Mouse (Mus musculus) hindbrain, postnatal 0 days (tissue): ENCODE results near the gene Ercc5. TPM values are rescaled to one million over a fixed set of nuclear protein-coding genes. Genes with fewer than 3 reads are reported as not detected.

Source experiments
- ATAC-seq: fragments of 200-750 bp; cut with Nextera tagmentation; 2 replicates; pipeline ENCODE4 v1.8.0; 2017; ENCODE audit warnings: mild to moderate bottlenecking, moderate TSS enrichment, moderate library complexity
- DNase-seq: peaks from one replicate; pipeline ENCODE4 v3.0.0-alpha.2; 2015; ENCODE audit warnings: low spot score
- H3K27ac ChIP-seq: fragments of 300-500 bp; sonication (generic); 2 replicates; pipeline ENCODE4 v1.5.1; 2014; ENCODE audit warnings: mild to moderate bottlenecking
- H3K27me3 ChIP-seq: fragments of 300-500 bp; sonication (generic); 2 replicates; pipeline ENCODE4 v1.6.1; 2014; ENCODE audit warnings: low read length, mixed read lengths; ENCODE audit not compliant: insufficient read depth
- H3K36me3 ChIP-seq: fragments of 300-500 bp; sonication (generic); 2 replicates; pipeline ENCODE4 v1.6.1; 2014; ENCODE audit warnings: low read length, mixed read lengths; ENCODE audit not compliant: insufficient read depth
- H3K4me1 ChIP-seq: fragments of 300-500 bp; sonication (generic); 2 replicates; pipeline ENCODE4 v1.6.1; 2014; ENCODE audit warnings: antibody characterized with exemption, low read length, mixed read lengths; ENCODE audit not compliant: insufficient read depth
- H3K4me2 ChIP-seq: fragments of 300-500 bp; sonication (generic); 2 replicates; pipeline ENCODE4 v1.6.1; 2014; ENCODE audit warnings: low read depth, mild to moderate bottlenecking, low read length, moderate library complexity, mixed read lengths
- H3K4me3 ChIP-seq: fragments of 300-500 bp; sonication (generic); 2 replicates; pipeline ENCODE4 v1.5.1; 2014; ENCODE audit warnings: low read length
- H3K9ac ChIP-seq: fragments of 300-500 bp; sonication (generic); replicated peaks from 2 replicates; pipeline ENCODE4 v1.6.1; 2014; ENCODE audit warnings: mild to moderate bottlenecking, low read length, moderate library complexity, mixed read lengths
- H3K9me3 ChIP-seq: fragments of 300-500 bp; sonication (generic); 2 replicates; pipeline ENCODE4 v1.6.1; 2016; ENCODE audit warnings: low read length, mixed read lengths
- CTCF ChIP-seq: IDR thresholded peaks from 2 replicates; pipeline ENCODE4 v1.5.1; 2016; ENCODE audit warnings: antibody characterized with exemption, control low read depth, low read depth
- WGBS: fragments of 180-500 bp; shearing (Covaris S2); extraction: QIAGEN DNeasy Blood & Tissue Kit; methylation state at CpG from one replicate; pipeline ENCODE4 v1.1.7; 2014; 5-methylcytosine and 5-hydroxymethylcytosine counted together
- polyA plus RNA-seq: library from polyadenylated mRNA; unstranded; fragments of >200 nt; fragmentation: Nextera tagmentation; extraction: Ambion mirVana; gene quantifications from 2 replicates; pipeline ENCODE4 v1.2.1, GENCODE M21; 2015
- total RNA-seq: library from RNA; depleted of rRNA; stranded (reverse); fragments of >200 nt; gene quantifications from 2 replicates; pipeline ENCODE4 v1.2.3, GENCODE M21; 2014

Gene Ercc5
- total and polyA plus RNA-seq, 2 experiments from 2014 or later, result 13.0 to 21.0 TPM

- H3K4me2 ChIP-seq, result no peak overlapping the region
- TF ChIP-seq CTCF, result peak; percentile 24
- DNase-seq (no peak), ATAC-seq (no peak)
- peaks cover 41% of the 10 kb centered on the region for H3K36me3 ChIP-seq
- H3K27me3 ChIP-seq, result no peaks in the 10 kb centered on the region
- H3K9me3 ChIP-seq, result no peaks in the 10 kb centered on the region
- no peak overlapping the region for H3K27ac ChIP-seq
- H3K9ac ChIP-seq, result no peak overlapping the region
- WGBS, result 97% methylated on average over 3 of the region's 3 CpGs
- no peak overlapping the region for H3K4me3 ChIP-seq
- no peaks in the 10 kb centered on the region for H3K4me1 ChIP-seq
These were observed 20.4 kb downstream of the Ercc5 start for GRCm38 (mm10) chr1:44167859-44168383.

GRCm38 (mm10) chr1:44172656-44173055, 25.1 kb downstream of the Ercc5 start:
- H3K4me2 ChIP-seq, result no peak overlapping the region
- H3K27ac ChIP-seq, result no peak overlapping the region
- WGBS, result 95% methylated on average over 4 of the region's 4 CpGs
- H3K27me3 ChIP-seq, result no peaks in the 10 kb centered on the region
- H3K4me1 ChIP-seq, result no peaks in the 10 kb centered on the region
- no peaks in the 10 kb centered on the region for H3K9me3 ChIP-seq
- no peak overlapping the region for H3K9ac ChIP-seq
- peaks cover 45% of the 10 kb centered on the region for H3K36me3 ChIP-seq
- H3K4me3 ChIP-seq, result no peak overlapping the region
- DNase-seq (no peak), ATAC-seq (no peak)
- no peak for TF ChIP-seq CTCF

- H3K4me1 ChIP-seq, result no peaks in the 10 kb centered on the region
- H3K9me3 ChIP-seq, result no peaks in the 10 kb centered on the region
- H3K27me3 ChIP-seq, result no peaks in the 10 kb centered on the region
- TF ChIP-seq CTCF, result peak; percentile 37; the same call in 1 of the 2 replicates
- DNase-seq, result no peak
- peaks cover 43% of the 10 kb centered on the region for H3K36me3 ChIP-seq
- H3K9ac ChIP-seq, result no peak overlapping the region
- no peak overlapping the region for H3K27ac ChIP-seq
- no peak overlapping the region for H3K4me2 ChIP-seq
- 91% methylated on average over 8 of the region's 8 CpGs for WGBS
- ATAC-seq, result no peak
- H3K4me3 ChIP-seq, result no peak overlapping the region
These were observed 26.4 kb downstream of the Ercc5 start for GRCm38 (mm10) chr1:44173903-44174302.

GRCm38 (mm10) chr1:44178086-44178485, 30.5 kb downstream of the Ercc5 start:
- Histone ChIP-seq H3K4me2 (no peak overlapping the region), H3K27me3 (no peaks in the 10 kb centered on the region), H3K27ac (no peak overlapping the region), H3K9me3 (no peaks in the 10 kb centered on the region), H3K4me1 (no peaks in the 10 kb centered on the region), H3K9ac (no peak overlapping the region), H3K4me3 (no peak overlapping the region), H3K36me3 (peaks cover 37% of the 10 kb centered on the region)
- ATAC-seq, result no peak
- DNase-seq, result no peak
- TF ChIP-seq CTCF, result no peak
- 93% methylated on average over 5 of the region's 5 CpGs for WGBS

GRCm38 (mm10) chr1:44186396-44186795, 38.9 kb downstream of the Ercc5 start:
- no peak overlapping the region for H3K27ac ChIP-seq
- H3K9ac ChIP-seq, result no peak overlapping the region
- no peaks in the 10 kb centered on the region for H3K27me3 ChIP-seq
- no peaks in the 10 kb centered on the region for H3K4me1 ChIP-seq
- ATAC-seq (no peak), DNase-seq (peak; percentile 24)
- no peaks in the 10 kb centered on the region for H3K9me3 ChIP-seq
- no peak for TF ChIP-seq CTCF
- H3K4me3 ChIP-seq, result no peak overlapping the region
- H3K4me2 ChIP-seq, result no peak overlapping the region
- H3K36me3 ChIP-seq, result peaks cover 6% of the 10 kb centered on the region; the same call in 1 of the 2 replicates

GRCm38 (mm10) chr1:44198273-44199171, 51.0 kb downstream of the Ercc5 start:
- Histone ChIP-seq H3K36me3 (no peaks in the 10 kb centered on the region), H3K27ac (no peak overlapping the region), H3K4me1 (no peaks in the 10 kb centered on the region), H3K4me3 (peak overlapping the region; percentile 47), H3K27me3 (no peaks in the 10 kb centered on the region), H3K4me2 (peak overlapping the region; percentile 83), H3K9ac (peak overlapping the region; percentile 37; the same call in 1 of the 2 replicates), H3K9me3 (no peaks in the 10 kb centered on the region)
- ATAC-seq (peak; percentile 78), DNase-seq (peak; percentile 15)
- TF ChIP-seq CTCF, result no peak
- whole genome bisulfite sequencing, result 12% methylated on average over 47 of the region's 47 CpGs

GRCm38 (mm10) chr1:44202876-44203275, 55.3 kb downstream of the Ercc5 start:
- no peaks in the 10 kb centered on the region for H3K9me3 ChIP-seq
- no peaks in the 10 kb centered on the region for H3K36me3 ChIP-seq
- H3K27ac ChIP-seq, result no peak overlapping the region
- WGBS, result 86% methylated on average over 15 of the region's 15 CpGs
- no peaks in the 10 kb centered on the region for H3K4me1 ChIP-seq
- no peak for DNase-seq
- H3K4me3 ChIP-seq, result no peak overlapping the region
- TF ChIP-seq CTCF, result no peak
- H3K9ac ChIP-seq, result no peak overlapping the region
- no peak overlapping the region for H3K4me2 ChIP-seq
- no peaks in the 10 kb centered on the region for H3K27me3 ChIP-seq
- no peak for ATAC-seq
